Mouse (Mus musculus) spleen, adult 2 months (tissue): ENCODE results near the gene Prkaca. TPM values are rescaled to one million over a fixed set of nuclear protein-coding genes. Genes with fewer than 3 reads are reported as not detected.

Experiments
- DNase-seq, 2 experiments: peaks; one replicate each; pipeline versions ENCODE4 v3.0.0 to v3.0.0-alpha.2; 2012 to 2021; ENCODE audit warnings: low spot score in 2 of 2, low read depth in 1 of 2
- H3K27ac ChIP-seq: fragments of 200-500 bp; 2 replicates; pipeline ENCODE4 v1.5.1; 2012; ENCODE audit warnings: low read length, inconsistent platforms; ENCODE audit not compliant: insufficient read depth
- H3K27me3 ChIP-seq: fragments of 200-500 bp; 2 replicates; pipeline ENCODE4 v1.6.1; 2012; ENCODE audit warnings: mild to moderate bottlenecking, moderate library complexity, low read length, inconsistent platforms; ENCODE audit not compliant: control insufficient read depth, insufficient read depth
- H3K36me3 ChIP-seq: fragments of 200-500 bp; 2 replicates; pipeline ENCODE4 v1.6.1; 2012; ENCODE audit warnings: mild to moderate bottlenecking, low read length, inconsistent platforms; ENCODE audit not compliant: control insufficient read depth, insufficient read depth
- H3K4me1 ChIP-seq: fragments of 200-500 bp; 2 replicates; pipeline ENCODE4 v1.6.1; 2011; ENCODE audit warnings: inconsistent platforms; ENCODE audit not compliant: control insufficient read depth, insufficient read depth, insufficient read length
- H3K4me3 ChIP-seq: fragments of 200-500 bp; 2 replicates; pipeline ENCODE4 v1.5.1; 2011; ENCODE audit warnings: mild to moderate bottlenecking, inconsistent platforms; ENCODE audit not compliant: insufficient read depth, insufficient read length; ENCODE audit errors: extremely low read depth
- CTCF ChIP-seq: fragments of 200-500 bp; IDR thresholded peaks from 2 replicates; pipeline ENCODE4 v1.5.1; 2011; ENCODE audit warnings: mild to moderate bottlenecking, inconsistent platforms; ENCODE audit not compliant: insufficient read depth, insufficient read length, insufficient replicate concordance; ENCODE audit errors: extremely low read depth
- POLR2A ChIP-seq: fragments of 200-500 bp; IDR thresholded peaks from 2 replicates; pipeline ENCODE4 v1.6.1; 2011; ENCODE audit warnings: low read depth, low read length, inconsistent platforms
- WGBS: fragments of 180-500 bp; shearing (Covaris S2); methylation state at CpG from one replicate; pipeline ENCODE4 v1.1.7; 2018; 5-methylcytosine and 5-hydroxymethylcytosine counted together
- polyA plus RNA-seq: library from polyadenylated mRNA; depleted of rRNA; stranded (reverse); fragments of >200 nt; gene quantifications from 2 replicates; pipeline ENCODE4 v1.2.3, GENCODE M21; 2012

Gene Prkaca
- polyA plus RNA-seq, 1 experiment = 26.7 TPM

DNA sequence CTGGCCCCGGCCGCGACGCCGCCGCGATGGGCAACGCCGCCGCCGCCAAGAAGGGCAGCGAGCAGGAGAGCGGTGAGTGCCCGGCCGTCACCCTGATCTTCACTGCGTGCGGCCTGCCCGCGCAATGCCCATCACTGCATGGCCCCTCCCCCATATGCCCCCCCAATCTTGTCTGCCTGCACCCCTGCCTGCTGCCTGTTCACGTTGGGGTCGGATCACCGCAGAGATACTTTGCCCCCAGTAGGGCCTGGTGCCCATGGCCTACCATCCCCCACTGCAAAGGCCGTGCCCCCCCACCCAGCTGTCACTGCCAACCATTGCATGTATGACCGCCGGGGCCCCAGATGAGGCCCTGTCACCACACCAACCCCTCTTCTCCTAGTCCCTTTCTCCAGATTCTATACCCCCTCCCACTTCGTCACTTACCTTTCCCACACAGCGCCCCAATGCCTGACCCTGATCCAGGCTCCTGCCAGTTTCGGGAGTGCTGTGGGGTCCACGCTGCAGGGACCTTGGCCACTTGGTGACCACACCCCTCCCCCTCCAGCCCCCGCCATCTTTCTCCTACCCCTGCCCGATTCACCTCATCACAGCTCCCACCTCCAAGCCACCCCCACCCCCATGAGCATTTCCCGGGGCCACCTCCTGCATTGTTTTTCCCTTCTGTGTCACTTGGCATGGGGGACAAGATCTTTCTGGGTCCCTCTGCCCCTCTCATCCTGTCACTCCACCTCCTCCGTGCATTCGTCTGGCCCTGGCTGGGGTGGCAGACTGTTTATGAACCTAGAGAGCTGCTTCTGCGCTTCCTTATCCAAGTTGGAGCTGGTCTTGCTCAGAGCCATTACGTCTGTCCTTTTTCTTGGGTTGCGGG is 603 bp downstream of the Prkaca start:
- TF ChIP-seq CTCF (no peak), POLR2A (no peak)
- Histone ChIP-seq H3K27ac (peak overlapping the region; percentile 35; the same call in 1 of the 2 replicates), H3K27me3 (no peaks in the 10 kb centered on the region), H3K4me3 (peak overlapping the region; percentile 83), H3K36me3 (no peaks in the 10 kb centered on the region), H3K4me1 (peaks cover 15% of the 10 kb centered on the region; the same call in 1 of the 2 replicates)
- WGBS = 9% methylated on average over 37 of the region's 37 CpGs
- DNase-seq = no peak

- TF ChIP-seq CTCF (no peak), POLR2A (no peak)
- H3K27ac ChIP-seq = no peak overlapping the region
- H3K4me3 ChIP-seq = no peak overlapping the region
- H3K4me1 ChIP-seq = peaks cover 15% of the 10 kb centered on the region; the same call in 1 of the 2 replicates
- WGBS = 88% methylated on average over 4 of the region's 4 CpGs
- H3K27me3 ChIP-seq = no peaks in the 10 kb centered on the region
- no peak for DNase-seq
- no peaks in the 10 kb centered on the region for H3K36me3 ChIP-seq
Observed at GRCm38 (mm10) chr8:83974521-83974920, 1.7 kb downstream of the Prkaca start.

- peaks cover 15% of the 10 kb centered on the region; the same call in 1 of the 2 replicates for H3K4me1 ChIP-seq
- H3K27ac ChIP-seq = no peak overlapping the region
- TF ChIP-seq POLR2A (no peak), CTCF (peak; percentile 48; the same call in 1 of the 2 replicates)
- H3K4me3 ChIP-seq = no peak overlapping the region
- DNase-seq = peak in 1 of 2 experiments; percentile 51
- WGBS = 73% methylated on average over 4 of the region's 4 CpGs
- H3K36me3 ChIP-seq = peaks cover 4% of the 10 kb centered on the region
- H3K27me3 ChIP-seq = no peaks in the 10 kb centered on the region
Observed at GRCm38 (mm10) chr8:83976101-83976630, 3.4 kb downstream of the Prkaca start.

DNA sequence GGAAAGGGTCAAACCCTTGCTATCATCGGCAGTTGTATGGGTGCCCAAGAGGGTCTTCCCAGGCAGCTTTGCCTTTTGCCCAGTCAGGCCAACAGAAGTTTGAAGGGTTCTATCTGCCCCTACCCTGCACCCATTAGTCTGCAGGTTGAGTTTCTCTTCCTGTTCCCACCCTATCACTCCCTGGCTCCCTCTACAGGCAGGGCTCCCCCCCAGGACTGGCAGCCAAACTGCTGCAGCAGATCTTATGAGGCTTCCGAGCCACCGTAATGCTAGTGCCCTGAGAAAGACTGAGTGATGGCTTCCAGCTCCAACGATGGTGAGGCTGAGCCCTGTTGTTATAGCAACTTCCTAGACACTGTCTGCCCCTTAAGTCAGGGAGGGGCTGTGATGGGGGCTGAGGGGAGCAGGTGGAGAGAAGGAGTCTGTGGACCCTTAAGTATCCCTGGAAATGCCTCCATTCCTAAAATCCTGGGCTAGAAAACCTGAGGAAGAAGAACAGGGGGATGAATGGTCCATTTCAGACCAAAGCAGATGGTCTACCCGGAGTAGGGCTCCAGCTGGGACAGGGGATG is 4.1 kb downstream of the Prkaca start:
- H3K36me3 ChIP-seq = peaks cover 9% of the 10 kb centered on the region
- no peak; the same call in 1 of the 2 replicates for TF ChIP-seq CTCF
- TF ChIP-seq POLR2A = no peak
- DNase-seq = no peak
- H3K27me3 ChIP-seq = no peaks in the 10 kb centered on the region
- WGBS = 91% methylated on average over 5 of the region's 5 CpGs
- no peak overlapping the region for H3K4me3 ChIP-seq
- H3K4me1 ChIP-seq = peaks cover 15% of the 10 kb centered on the region; the same call in 1 of the 2 replicates
- H3K27ac ChIP-seq = no peak overlapping the region

DNA sequence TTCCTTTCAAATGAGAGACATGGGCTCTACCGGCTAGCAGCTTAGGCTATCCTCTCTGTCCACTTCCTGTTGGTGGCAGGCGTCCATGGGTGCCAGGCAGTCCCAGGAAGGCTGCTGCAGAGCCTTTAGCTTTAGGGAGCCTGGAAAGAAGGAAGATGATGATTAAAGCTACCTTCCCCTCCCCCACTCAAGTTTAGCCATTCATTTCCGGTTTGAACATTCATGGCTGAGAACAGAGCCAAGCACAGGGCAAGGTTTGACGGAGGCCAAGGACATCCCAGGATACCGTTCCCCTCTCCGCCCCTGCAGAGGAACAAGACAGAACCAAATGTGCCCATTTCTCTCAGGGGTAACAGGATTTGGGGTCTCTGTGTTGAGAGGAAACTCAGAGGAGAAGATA is 4.9 kb downstream of the Prkaca start:
- no peak for TF ChIP-seq CTCF
- no peak for TF ChIP-seq POLR2A
- H3K27ac ChIP-seq = no peak overlapping the region
- no peaks in the 10 kb centered on the region for H3K27me3 ChIP-seq
- no peak overlapping the region for H3K4me3 ChIP-seq
- H3K4me1 ChIP-seq = peaks cover 13% of the 10 kb centered on the region; the same call in 1 of the 2 replicates
- WGBS = 59% methylated on average over 6 of the region's 6 CpGs
- no peak for DNase-seq
- peaks cover 9% of the 10 kb centered on the region for H3K36me3 ChIP-seq

DNA sequence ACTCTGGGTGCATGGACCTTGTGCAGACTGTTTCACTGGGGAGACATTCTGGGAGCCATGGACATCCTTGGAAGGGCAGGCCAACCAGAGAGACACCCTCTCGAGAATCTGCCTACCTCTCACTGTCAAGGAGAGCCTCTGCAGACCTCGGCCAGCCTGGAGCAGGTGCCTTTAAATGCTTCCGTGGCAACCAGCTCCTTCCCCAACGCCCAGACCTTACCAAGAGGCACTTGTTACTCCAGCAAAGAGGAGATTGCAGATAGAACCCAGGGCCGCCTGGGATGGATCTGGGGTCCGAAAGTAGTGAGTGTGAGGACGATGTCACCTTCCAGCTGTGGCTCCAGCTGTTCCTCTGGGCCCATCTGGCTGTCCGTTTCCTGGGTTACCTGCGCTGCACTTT is 5.4 kb downstream of the Prkaca start:
- Histone ChIP-seq H3K27ac (no peak overlapping the region; the same call in 1 of the 2 replicates), H3K4me1 (peaks cover 13% of the 10 kb centered on the region; the same call in 1 of the 2 replicates)

More for the DNA sequence above, 5.4 kb downstream of the Prkaca start:
- WGBS = 85% methylated on average over 9 of the region's 9 CpGs
- TF ChIP-seq CTCF (no peak), POLR2A (no peak)
- H3K36me3 ChIP-seq = peaks cover 9% of the 10 kb centered on the region
- no peak for DNase-seq
- H3K4me3 ChIP-seq = no peak overlapping the region
- H3K27me3 ChIP-seq = no peaks in the 10 kb centered on the region
